13 mouse cellular contexts compared by ENCODE assay signal in genomic region chr3:149496829-149497471, GRCm38 (mm10).
DNase-seq lines count a peak whose midpoint lies in the region; ATAC-seq lines count a peak whose summit lies in the region.
"Had no signal": no experiment of that assay in that cellular context is flagged by ENCODE, and none has a peak within 500 bp of the region (broad histone marks: within the 10 kb centered on the region; RNA-seq: fewer than 3 reads in every experiment).

No protein-coding gene starts in this region.

- no peak for DNase-seq in limb, embryonic 10.5 days (ENCODE audit: low spot score)
- DNase-seq in NIH3T3 (ENCODE audit: low read depth), result peak; percentile 31
- DNase-seq in embryonic facial prominence, embryonic 11.5 days (ENCODE audit: low spot score), result peak; percentile 73
- no peak for DNase-seq in ovary, postnatal 36 days (ENCODE audit: low spot score)
- DNase-seq in cerebellum, adult 9-11 months, result no peak
- DNase-seq: adrenal gland, postnatal 10 days; gastrocnemius, postnatal 10 days; kidney, postnatal 25 days; layer of hippocampus, postnatal 36 days; right cerebral cortex, postnatal 4 days had no signal

- no peak overlapping the region for H3K9ac ChIP-seq in limb, embryonic 12.5 days (replicated peaks)
- no peak overlapping the region for H3K9ac ChIP-seq in embryonic facial prominence, embryonic 11.5 days (replicated peaks; ENCODE audit: low read length)
- no peak overlapping the region for H3K9ac ChIP-seq in limb, embryonic 15.5 days

- H3K4me2 ChIP-seq in limb, embryonic 12.5 days, result peak overlapping the region; percentile 21
- H3K4me2 ChIP-seq in embryonic facial prominence, embryonic 11.5 days (ENCODE audit: low read depth, low read length), result no peak overlapping the region
- peak overlapping the region; percentile 24 for H3K4me2 ChIP-seq in limb, embryonic 15.5 days

- ATAC-seq in limb, embryonic 12.5 days (ENCODE audit: insufficient number of reproducible peaks, insufficient read depth, low FRiP score, low TSS enrichment, low read depth), result no peak
- 0 out of 2 replicates have a peak, but pooled peaks have one; percentile 59 for ATAC-seq in embryonic facial prominence, embryonic 11.5 days (replicated peaks; ENCODE audit: insufficient number of reproducible peaks, low FRiP score, low TSS enrichment, low read depth)
- ATAC-seq in limb, embryonic 15.5 days (ENCODE audit: insufficient number of reproducible peaks, low FRiP score, low TSS enrichment, low read depth), result no peak
- ATAC-seq: hindbrain, embryonic 16.5 days had no signal

- peak overlapping the region; percentile 26; the same call in 1 of the 2 replicates for H3K27ac ChIP-seq in limb, embryonic 12.5 days
- no peak overlapping the region for H3K27ac ChIP-seq in limb, embryonic 10.5 days
- H3K27ac ChIP-seq in embryonic facial prominence, embryonic 11.5 days (replicated peaks; ENCODE audit: low read depth, low read length), result no peak overlapping the region
- peak overlapping the region; percentile 59; the same call in 1 of the 2 replicates for H3K27ac ChIP-seq in limb, embryonic 15.5 days

- no peaks in the 10 kb centered on the region for H3K27me3 ChIP-seq in limb, embryonic 12.5 days
- no peaks in the 10 kb centered on the region for H3K27me3 ChIP-seq in limb, embryonic 10.5 days (ENCODE audit: low read depth, poor library complexity, severe bottlenecking)
- no peaks in the 10 kb centered on the region for H3K27me3 ChIP-seq in embryonic facial prominence, embryonic 11.5 days (ENCODE audit: control insufficient read depth, insufficient read depth, low read length)
- no peaks in the 10 kb centered on the region for H3K27me3 ChIP-seq in limb, embryonic 15.5 days

- no peaks in the 10 kb centered on the region for H3K36me3 ChIP-seq in limb, embryonic 12.5 days
- H3K36me3 ChIP-seq in limb, embryonic 10.5 days, result no peaks in the 10 kb centered on the region
- H3K36me3 ChIP-seq in embryonic facial prominence, embryonic 11.5 days (replicated peaks; ENCODE audit: control insufficient read depth, insufficient read depth, low read depth, low read length), result no peaks in the 10 kb centered on the region
- no peaks in the 10 kb centered on the region for H3K36me3 ChIP-seq in limb, embryonic 15.5 days

- no peaks in the 10 kb centered on the region for H3K9me3 ChIP-seq in limb, embryonic 12.5 days
- H3K9me3 ChIP-seq in limb, embryonic 10.5 days (replicated peaks), result no peaks in the 10 kb centered on the region
- no peaks in the 10 kb centered on the region for H3K9me3 ChIP-seq in embryonic facial prominence, embryonic 11.5 days (replicated peaks; ENCODE audit: control insufficient read depth, low read length)
- H3K9me3 ChIP-seq in limb, embryonic 15.5 days, result no peaks in the 10 kb centered on the region

- H3K4me3 ChIP-seq in limb, embryonic 12.5 days (replicated peaks), result no peak overlapping the region
- no peak overlapping the region for H3K4me3 ChIP-seq in limb, embryonic 10.5 days
- H3K4me3 ChIP-seq in embryonic facial prominence, embryonic 11.5 days (ENCODE audit: low read depth, low read length), result no peak overlapping the region
- H3K4me3 ChIP-seq in limb, embryonic 15.5 days, result 0 out of 2 replicates have a peak overlapping the region, but pooled peaks have one; percentile 3

- peaks cover 15% of the 10 kb centered on the region for H3K4me1 ChIP-seq in limb, embryonic 12.5 days (replicated peaks)
- H3K4me1 ChIP-seq in limb, embryonic 10.5 days, result peaks cover 17% of the 10 kb centered on the region
- H3K4me1 ChIP-seq in embryonic facial prominence, embryonic 11.5 days (ENCODE audit: control insufficient read depth, insufficient read depth, low read length), result no peaks in the 10 kb centered on the region
- peaks cover 8% of the 10 kb centered on the region for H3K4me1 ChIP-seq in limb, embryonic 15.5 days

- 29% methylated on average over 10 of the region's 10 CpGs for WGBS in limb, embryonic 12.5 days
- 57% methylated on average over 10 of the region's 10 CpGs for WGBS in limb, embryonic 10.5 days
- 28% methylated on average over 10 of the region's 10 CpGs for WGBS in embryonic facial prominence, embryonic 11.5 days
- 16% methylated on average over 10 of the region's 10 CpGs for WGBS in limb, embryonic 15.5 days

Comparison
In these comparisons a context has a peak if more than half of its experiments do, and no peak if none do; other contexts are left out.
1. H3K27ac ChIP-seq: peak in limb, embryonic 12.5 days (single experiment) and limb, embryonic 15.5 days (single experiment); none in limb, embryonic 10.5 days (single experiment) and embryonic facial prominence, embryonic 11.5 days (single experiment).
2. DNase-seq: peak in NIH3T3 (single experiment) and embryonic facial prominence, embryonic 11.5 days (single experiment); none in limb, embryonic 10.5 days (single experiment), ovary, postnatal 36 days (single experiment) and cerebellum, adult 9-11 months (single experiment).